Mouse (Mus musculus) bone marrow macrophage, adult 2 months (primary cell): ENCODE measurements around the gene Nfil3. TPM values are rescaled to one million over a fixed set of nuclear protein-coding genes. Genes with fewer than 3 reads are reported as not detected.

ENCODE experiments used
- H3K27ac ChIP-seq: 2 replicates; pipeline ENCODE4 v1.5.1; 2012; ENCODE audit warnings: low read depth, low read length; ENCODE audit not compliant: insufficient read depth
- H3K4me1 ChIP-seq: 2 replicates; pipeline ENCODE4 v1.6.1; 2012; ENCODE audit warnings: low read length; ENCODE audit not compliant: control insufficient read depth, insufficient read depth
- H3K4me3 ChIP-seq: 2 replicates; pipeline ENCODE4 v1.5.1; 2012; ENCODE audit warnings: mild to moderate bottlenecking, low read length, moderate library complexity; ENCODE audit not compliant: insufficient read depth
- CTCF ChIP-seq: IDR thresholded peaks from 2 replicates; pipeline ENCODE4 v1.5.1; 2012; ENCODE audit warnings: low read depth, mild to moderate bottlenecking, low read length, moderate library complexity
- POLR2A ChIP-seq: IDR thresholded peaks from 2 replicates; pipeline ENCODE4 v1.6.1; 2012; ENCODE audit warnings: mild to moderate bottlenecking, low read depth, low read length, borderline replicate concordance
- polyA plus RNA-seq: library from polyadenylated mRNA; stranded (reverse); fragments of >200 nt; gene quantifications from 2 replicates; pipeline ENCODE4 v1.2.4, GENCODE M21; 2012; ENCODE audit not compliant: missing spikeins, insufficient read depth, insufficient read length

Nfil3 gene
- 11.7 and 13.1 TPM in 2 replicates for polyA plus RNA-seq

DNA sequence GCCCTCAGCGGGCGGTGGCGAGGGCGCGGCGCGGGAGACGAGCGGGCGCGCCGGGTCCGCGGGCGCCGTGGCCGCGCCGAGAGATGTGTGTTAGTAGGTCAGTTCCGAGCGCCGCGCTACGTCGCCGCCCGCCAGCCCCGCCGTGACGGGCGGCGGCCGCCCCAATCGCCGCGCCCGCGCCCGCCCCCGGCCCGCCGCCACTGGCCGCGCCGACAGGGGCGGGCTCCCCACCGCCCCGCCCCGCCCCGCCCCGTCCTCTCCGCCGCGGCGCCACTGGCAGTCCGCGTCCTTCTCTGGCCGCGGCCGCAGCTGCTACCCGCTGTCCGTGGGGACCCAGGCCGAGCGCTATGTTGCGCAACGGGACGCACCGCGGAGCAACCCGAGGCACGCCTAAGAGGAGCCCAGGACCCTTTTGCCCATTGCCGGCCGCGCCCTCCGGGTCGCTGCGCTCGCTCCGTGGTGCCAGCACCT lies at the start of gene Nfil3:
Gene Nfil3 (minus strand): TSS at position 123 of the 471 bp plus-strand sequence.
- Histone ChIP-seq H3K4me3 (peak within 1 kb of the TSS; percentile 85), H3K4me1 (peaks cover 34% of the 10 kb centered on the region), H3K27ac (peak within 1 kb of the TSS; percentile 32)
- TF ChIP-seq POLR2A (peak; percentile 69; the same call in 1 of the 2 replicates), CTCF (no peak)

DNA sequence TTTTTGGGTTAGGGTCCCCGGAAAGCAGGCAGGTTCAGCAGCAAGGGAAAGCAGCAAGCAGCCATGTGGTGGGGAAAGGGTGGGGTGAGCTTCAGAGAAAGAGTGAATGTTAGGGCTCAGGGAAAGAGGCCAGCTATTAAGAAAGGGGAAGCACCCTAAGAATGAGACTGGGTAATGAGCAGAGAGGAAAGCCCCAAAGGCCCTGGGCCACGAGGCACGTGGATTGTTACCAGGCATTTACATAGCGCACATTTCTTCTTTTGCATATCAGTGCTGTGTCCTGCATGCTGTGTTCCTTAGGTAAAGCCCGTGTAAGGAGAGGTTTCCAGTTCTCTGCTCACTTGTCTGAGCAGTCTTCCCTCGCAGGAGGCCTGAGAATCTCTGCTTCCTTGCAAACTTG lies 43.4 kb upstream of the Nfil3 start:
- Histone ChIP-seq H3K4me3 (no peak overlapping the region), H3K4me1 (no peaks in the 10 kb centered on the region; the same call in 1 of the 2 replicates), H3K27ac (no peak overlapping the region)
- no peak for TF ChIP-seq CTCF
- no peak for TF ChIP-seq POLR2A

DNA sequence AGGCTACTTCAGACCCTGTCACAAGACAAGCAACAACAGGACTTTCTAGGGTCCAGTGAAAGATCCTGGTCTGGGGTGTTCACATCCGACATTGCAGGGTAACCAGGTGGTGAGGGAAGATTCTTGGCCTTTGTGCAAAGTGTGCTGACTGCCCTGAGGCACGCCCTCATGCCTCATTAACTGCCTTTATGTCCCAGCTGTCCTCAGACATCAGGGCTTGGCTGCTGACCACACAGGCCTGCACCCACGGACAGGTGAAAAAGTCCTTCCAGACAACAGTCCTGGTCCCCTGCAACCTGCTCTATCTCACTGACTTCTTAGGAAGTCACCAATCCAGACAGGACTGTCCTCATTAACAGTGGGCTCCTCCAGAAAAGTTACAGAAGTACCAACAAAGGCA lies 39.4 kb upstream of the Nfil3 start:
- no peak overlapping the region for H3K27ac ChIP-seq
- H3K4me1 ChIP-seq = peaks cover 5% of the 10 kb centered on the region; the same call in 1 of the 2 replicates
- TF ChIP-seq CTCF (no peak), POLR2A (no peak)
- H3K4me3 ChIP-seq = no peak overlapping the region

DNA sequence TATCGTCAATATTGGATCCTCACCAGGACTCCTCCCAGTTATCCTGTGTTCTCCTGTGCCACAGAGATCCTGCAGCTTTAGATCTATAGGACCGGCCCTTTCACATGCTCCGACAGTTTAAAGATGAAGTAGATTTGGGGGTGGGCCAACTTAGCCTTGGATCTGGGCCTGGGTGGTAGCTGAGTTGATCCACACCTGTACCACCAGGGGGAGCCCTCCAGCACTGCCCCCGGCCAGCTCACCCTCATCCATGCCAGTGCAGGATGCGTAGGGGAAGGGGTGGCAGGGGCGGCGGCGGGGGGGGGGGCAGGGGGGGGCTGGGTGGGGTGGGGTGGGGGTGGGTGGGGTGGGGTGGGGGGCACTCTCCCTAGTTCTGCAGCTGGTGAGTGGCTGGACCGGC lies 38.7 kb upstream of the Nfil3 start:
- TF ChIP-seq CTCF = no peak; the same call in 1 of the 2 replicates
- no peak for TF ChIP-seq POLR2A
- H3K4me3 ChIP-seq = no peak overlapping the region
- H3K27ac ChIP-seq = no peak overlapping the region
- H3K4me1 ChIP-seq = peaks cover 5% of the 10 kb centered on the region; the same call in 1 of the 2 replicates

DNA sequence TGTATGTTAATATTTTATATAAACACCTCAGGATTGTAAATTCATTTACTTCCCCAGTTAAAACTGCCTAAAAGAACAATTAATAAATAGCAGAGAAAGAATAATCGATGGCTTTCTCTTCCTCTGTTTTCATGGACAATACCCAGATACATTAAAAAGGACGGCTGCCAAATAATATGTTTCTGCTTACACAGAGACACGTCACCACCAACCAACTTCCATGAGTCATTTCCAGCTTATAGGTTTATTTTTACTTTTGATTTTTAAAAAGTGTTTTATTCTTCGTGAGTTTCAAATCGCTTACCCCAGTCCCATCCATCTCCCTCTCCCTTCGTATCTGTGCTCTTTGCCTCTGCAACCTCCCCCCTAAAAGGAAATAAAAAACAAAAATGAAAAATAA lies 38.1 kb upstream of the Nfil3 start:
- Histone ChIP-seq H3K4me1 (peaks cover 5% of the 10 kb centered on the region; the same call in 1 of the 2 replicates), H3K4me3 (no peak overlapping the region), H3K27ac (no peak overlapping the region)
- TF ChIP-seq CTCF (no peak), POLR2A (no peak)

DNA sequence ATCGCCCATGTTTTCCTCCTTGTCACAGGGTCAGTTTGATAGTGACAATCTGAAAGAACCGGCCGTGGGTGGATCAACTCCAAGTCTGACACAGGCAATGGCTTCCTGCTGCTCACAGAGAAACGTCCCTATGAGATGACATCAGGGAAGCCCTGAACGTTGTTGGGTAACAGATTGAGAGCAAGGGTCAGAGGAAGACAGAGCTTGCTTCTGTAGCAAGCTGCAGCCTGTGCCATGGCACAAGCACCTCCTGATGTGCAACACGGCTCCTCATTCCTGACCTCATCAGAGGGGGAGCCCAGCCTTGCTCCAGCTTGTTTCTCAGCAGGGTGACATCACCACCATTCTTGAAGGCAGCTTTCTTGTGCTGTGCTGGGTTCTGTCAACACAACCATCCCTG lies 37.1 kb upstream of the Nfil3 start:
- no peak overlapping the region for H3K27ac ChIP-seq
- H3K4me3 ChIP-seq = no peak overlapping the region
- TF ChIP-seq CTCF = no peak
- no peak for TF ChIP-seq POLR2A
- H3K4me1 ChIP-seq = peaks cover 5% of the 10 kb centered on the region; the same call in 1 of the 2 replicates

DNA sequence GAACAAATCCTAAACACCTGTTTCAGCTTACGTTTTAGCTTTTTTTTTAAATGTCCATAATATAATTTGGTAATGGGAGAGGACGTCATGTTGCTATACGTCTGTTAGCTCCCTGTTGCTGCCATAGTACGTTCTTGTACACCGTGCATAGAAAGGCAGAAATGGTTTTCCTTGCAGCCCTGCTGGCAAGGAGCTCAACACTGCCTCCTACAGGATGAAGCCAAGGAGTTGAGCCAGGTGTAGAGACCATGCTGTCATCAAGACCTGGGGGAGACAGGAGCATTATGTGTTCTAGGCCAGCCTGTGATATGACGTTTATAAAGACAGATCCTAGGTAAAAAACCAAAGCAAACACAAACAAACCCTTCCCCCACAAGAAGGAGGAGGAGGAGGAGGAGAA lies 36.2 kb upstream of the Nfil3 start:
- Histone ChIP-seq H3K4me3 (no peak overlapping the region), H3K27ac (no peak overlapping the region), H3K4me1 (peaks cover 5% of the 10 kb centered on the region; the same call in 1 of the 2 replicates)
- TF ChIP-seq POLR2A (no peak), CTCF (no peak)

DNA sequence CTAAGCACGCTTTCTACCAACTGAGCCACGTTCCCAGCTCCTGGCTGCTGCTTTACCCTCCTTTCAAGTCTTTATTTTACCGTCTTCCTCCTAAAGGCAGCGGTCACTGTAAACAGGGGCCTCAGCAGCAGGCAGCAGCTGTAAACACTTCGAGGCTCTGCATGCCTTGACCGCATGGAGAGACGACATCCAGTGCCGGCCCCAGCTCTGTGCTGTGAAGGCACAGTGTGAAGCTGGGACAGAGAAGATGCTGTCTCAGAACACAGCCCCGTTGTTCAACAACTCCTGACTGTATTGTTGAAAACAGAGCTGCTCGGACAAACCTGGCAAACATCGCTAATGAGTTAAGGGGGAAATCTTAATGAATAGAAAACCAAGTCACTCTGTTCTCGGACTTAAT lies 30.6 kb upstream of the Nfil3 start:
- H3K4me3 ChIP-seq = no peak overlapping the region
- H3K4me1 ChIP-seq = no peaks in the 10 kb centered on the region
- no peak for TF ChIP-seq POLR2A
- no peak for TF ChIP-seq CTCF
- no peak overlapping the region for H3K27ac ChIP-seq

DNA sequence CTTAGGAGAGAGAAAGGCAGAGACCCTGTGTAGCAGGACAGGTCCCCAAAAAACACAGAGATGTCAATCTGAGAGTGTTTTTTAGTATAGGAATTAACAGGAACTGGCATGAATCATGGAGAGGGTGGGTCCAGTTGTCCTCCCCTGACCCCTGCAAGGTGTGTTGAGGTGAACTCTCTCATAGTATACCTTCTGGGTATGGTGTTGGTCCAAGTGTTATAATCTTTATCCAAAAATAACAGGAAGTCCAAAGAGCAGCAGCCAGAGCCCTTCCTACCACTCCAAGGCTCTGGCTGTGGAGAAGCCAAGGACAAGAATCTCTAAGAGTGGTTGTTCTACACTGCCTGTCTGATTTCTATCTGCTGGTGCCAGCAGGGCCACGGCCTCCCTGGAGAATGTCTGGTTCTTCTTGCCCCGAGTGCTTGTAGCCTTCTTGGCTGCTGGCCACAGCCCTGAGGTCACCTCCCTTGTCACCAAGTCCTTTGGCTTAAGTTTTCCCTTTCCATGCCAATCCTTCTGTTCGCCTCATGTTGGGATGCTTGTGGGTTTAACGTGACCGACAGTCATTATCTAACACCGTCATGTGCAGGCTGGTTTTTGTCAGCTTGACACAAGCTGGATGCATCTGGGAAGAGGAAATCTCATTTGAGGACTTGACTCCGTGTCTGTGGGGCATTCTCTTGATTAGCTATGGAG lies 27.8 kb upstream of the Nfil3 start:
- Histone ChIP-seq H3K4me1 (no peaks in the 10 kb centered on the region), H3K27ac (no peak overlapping the region), H3K4me3 (no peak overlapping the region)
- TF ChIP-seq POLR2A (no peak), CTCF (no peak)

DNA sequence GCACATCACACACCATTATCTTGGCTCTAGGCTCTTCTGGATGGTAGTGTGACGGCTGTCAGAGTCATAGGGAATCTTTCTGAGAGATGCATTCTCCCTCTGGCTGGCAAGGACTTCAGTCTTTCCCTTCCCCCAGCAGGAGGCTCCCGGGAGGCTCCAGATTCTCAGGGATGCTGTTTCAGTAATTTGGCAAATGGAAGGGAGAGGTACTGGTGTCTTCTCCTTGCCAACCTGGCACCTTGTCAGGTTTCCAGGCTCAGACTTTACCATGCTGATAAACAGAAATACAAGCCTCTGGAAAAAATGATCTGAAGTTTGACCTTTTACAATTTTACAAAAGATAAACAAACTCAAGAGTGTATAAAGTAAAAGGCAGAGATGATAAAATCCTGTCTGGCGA lies 26.9 kb upstream of the Nfil3 start:
- Histone ChIP-seq H3K4me1 (no peaks in the 10 kb centered on the region), H3K4me3 (no peak overlapping the region), H3K27ac (no peak overlapping the region)
- TF ChIP-seq POLR2A = no peak
- TF ChIP-seq CTCF = no peak
